Mouse (Mus musculus) embryonic fibroblast, embryonic 13.5 days (primary cell): ENCODE measurements around the gene Dhfr. TPM values are rescaled to one million over a fixed set of nuclear protein-coding genes. Genes with fewer than 3 reads are reported as not detected.

Source experiments
- H3K27ac ChIP-seq: 2 replicates; pipeline ENCODE4 v1.5.1; 2012; ENCODE audit warnings: low read length, control low read depth, inconsistent platforms; ENCODE audit not compliant: insufficient read depth
- H3K4me1 ChIP-seq: 2 replicates; pipeline ENCODE4 v1.6.1; 2011; ENCODE audit warnings: low read length; ENCODE audit not compliant: control insufficient read depth, insufficient read depth
- H3K4me3 ChIP-seq: 2 replicates; pipeline ENCODE4 v1.5.1; 2011; ENCODE audit warnings: mild to moderate bottlenecking, control low read depth, low read length; ENCODE audit not compliant: insufficient read depth
- CTCF ChIP-seq: IDR thresholded peaks from 2 replicates; pipeline ENCODE4 v1.5.1; 2011; ENCODE audit warnings: mild to moderate bottlenecking, control low read depth, low read length, moderate library complexity, borderline replicate concordance; ENCODE audit not compliant: insufficient read depth
- POLR2A ChIP-seq: IDR thresholded peaks from 2 replicates; pipeline ENCODE4 v1.6.1; 2011; ENCODE audit warnings: low read depth, mild to moderate bottlenecking, control low read depth, low read length, moderate library complexity
- polyA plus RNA-seq: library from polyadenylated mRNA; stranded (reverse); fragments of >200 nt; gene quantifications from 2 replicates; pipeline ENCODE4 v1.2.4, GENCODE M21; 2011; ENCODE audit warnings: low read depth; ENCODE audit not compliant: missing spikeins, insufficient read length

Gene Dhfr
- polyA plus RNA-seq, 1 experiment = 7.6 TPM

GRCm38 (mm10) chr13:92337773-92338462 lies 16.6 kb upstream of the Dhfr start:
- H3K4me1 ChIP-seq = no peaks in the 10 kb centered on the region
- TF ChIP-seq CTCF (no peak), POLR2A (no peak)
- H3K4me3 ChIP-seq = no peak overlapping the region
- no peak overlapping the region for H3K27ac ChIP-seq

- Histone ChIP-seq H3K27ac (no peak overlapping the region), H3K4me3 (no peak overlapping the region), H3K4me1 (no peaks in the 10 kb centered on the region)
- no peak for TF ChIP-seq POLR2A
- TF ChIP-seq CTCF = no peak
Observed at GRCm38 (mm10) chr13:92339787-92340186, 14.7 kb upstream of the Dhfr start.

- TF ChIP-seq POLR2A (no peak), CTCF (no peak)
- no peaks in the 10 kb centered on the region for H3K4me1 ChIP-seq
- H3K27ac ChIP-seq = no peak overlapping the region
- no peak overlapping the region for H3K4me3 ChIP-seq
Observed at GRCm38 (mm10) chr13:92344033-92344432, 10.5 kb upstream of the Dhfr start.

- H3K27ac ChIP-seq = no peak overlapping the region
- no peak for TF ChIP-seq POLR2A
- no peak for TF ChIP-seq CTCF
- H3K4me3 ChIP-seq = no peak overlapping the region
- no peaks in the 10 kb centered on the region for H3K4me1 ChIP-seq
Observed at GRCm38 (mm10) chr13:92346338-92346737, 8.2 kb upstream of the Dhfr start.

- no peak for TF ChIP-seq POLR2A
- no peak for TF ChIP-seq CTCF
- H3K27ac ChIP-seq = no peak overlapping the region
Observed at GRCm38 (mm10) chr13:92351100-92351499, 3.4 kb upstream of the Dhfr start.

GRCm38 (mm10) chr13:92353956-92354355 lies 570 bp upstream of the Dhfr start:
- TF ChIP-seq POLR2A (no peak), CTCF (no peak)
- peak overlapping the region; percentile 58 for H3K27ac ChIP-seq

More at GRCm38 (mm10) chr13:92351100-92351499, 3.4 kb upstream of the Dhfr start:
- Histone ChIP-seq H3K4me3 (no peak overlapping the region), H3K4me1 (no peaks in the 10 kb centered on the region)

GRCm38 (mm10) chr13:92355272-92355643 lies 732 bp downstream of the Dhfr start:
- no peak overlapping the region for H3K27ac ChIP-seq
- H3K4me3 ChIP-seq = peak overlapping the region; percentile 81
- TF ChIP-seq CTCF = no peak
- no peak for TF ChIP-seq POLR2A
- no peaks in the 10 kb centered on the region for H3K4me1 ChIP-seq

More at GRCm38 (mm10) chr13:92353956-92354355, 570 bp upstream of the Dhfr start:
- Histone ChIP-seq H3K4me3 (peak overlapping the region; percentile 82), H3K4me1 (no peaks in the 10 kb centered on the region)

GRCm38 (mm10) chr13:92356376-92356775 lies 1.9 kb downstream of the Dhfr start:
- Histone ChIP-seq H3K4me3 (no peak overlapping the region), H3K4me1 (no peaks in the 10 kb centered on the region), H3K27ac (no peak overlapping the region)
- TF ChIP-seq POLR2A = no peak
- TF ChIP-seq CTCF = no peak

GRCm38 (mm10) chr13:92357644-92358043 lies 3.1 kb downstream of the Dhfr start:
- no peak overlapping the region for H3K27ac ChIP-seq
- TF ChIP-seq CTCF (no peak), POLR2A (no peak)
- no peaks in the 10 kb centered on the region for H3K4me1 ChIP-seq
- H3K4me3 ChIP-seq = no peak overlapping the region

- H3K4me1 ChIP-seq = 0 out of 2 replicates have a peak, but pooled peaks cover 4% of the 10 kb centered on the region
- TF ChIP-seq POLR2A = no peak
- no peak for TF ChIP-seq CTCF
- no peak overlapping the region for H3K27ac ChIP-seq
- H3K4me3 ChIP-seq = no peak overlapping the region
Observed at GRCm38 (mm10) chr13:92361609-92362008, 7.1 kb downstream of the Dhfr start.

GRCm38 (mm10) chr13:92365312-92365711 lies 10.8 kb downstream of the Dhfr start:
- H3K4me1 ChIP-seq = 0 out of 2 replicates have a peak, but pooled peaks cover 4% of the 10 kb centered on the region
- H3K4me3 ChIP-seq = no peak overlapping the region
- TF ChIP-seq POLR2A = no peak
- no peak for TF ChIP-seq CTCF
- H3K27ac ChIP-seq = no peak overlapping the region
